Mouse (Mus musculus) myocyte (in vitro differentiated cells): ENCODE measurements around the gene Stard13. TPM values are rescaled to one million over a fixed set of nuclear protein-coding genes. Genes with fewer than 3 reads are reported as not detected.

Experiments used
- H3K27me3 ChIP-seq: one replicate; pipeline ENCODE4 v1.6.1; 2011; ENCODE audit not compliant: control insufficient read depth, insufficient read depth, insufficient read length
- H3K36me3 ChIP-seq: one replicate; pipeline ENCODE4 v1.6.1; 2011; ENCODE audit not compliant: control insufficient read depth, insufficient read depth
- H3K4me2 ChIP-seq: one replicate; pipeline ENCODE4 v1.6.1; 2011; ENCODE audit warnings: low read depth, control low read depth
- H3K4me3 ChIP-seq: one replicate; pipeline ENCODE4 v1.5.1; 2011; ENCODE audit warnings: mild to moderate bottlenecking, control low read depth, moderate library complexity
- H3K79me2 ChIP-seq: one replicate; pipeline ENCODE4 v1.6.1; 2011; ENCODE audit not compliant: control insufficient read depth, insufficient read depth
- H3ac ChIP-seq: one replicate; pipeline ENCODE4 v1.6.1; 2011; ENCODE audit not compliant: control insufficient read depth, insufficient read length
- CEBPB ChIP-seq: IDR thresholded peaks from 2 replicates; pipeline ENCODE4 v1.6.1; 2011; ENCODE audit warnings: mild to moderate bottlenecking, moderate library complexity; ENCODE audit not compliant: poor library complexity, insufficient read depth, severe bottlenecking
- E2F4 ChIP-seq: IDR thresholded peaks from one replicate; pipeline ENCODE4 v1.6.1; 2011; ENCODE audit warnings: mild to moderate bottlenecking, control low read depth, moderate library complexity; ENCODE audit not compliant: insufficient read depth
- MAX ChIP-seq: IDR thresholded peaks from one replicate; pipeline ENCODE4 v1.6.1; 2011; ENCODE audit warnings: low read depth, mild to moderate bottlenecking, control low read depth
- MYOD1 ChIP-seq, 3 experiments: IDR thresholded peaks; one replicate each; pipeline ENCODE4 v1.6.1; 2011; ENCODE audit warnings: control low read depth in 2 of 3, low read depth in 2 of 3, mild to moderate bottlenecking in 2 of 3, moderate library complexity in 1 of 3; ENCODE audit not compliant: insufficient read length in 2 of 3, control insufficient read depth in 1 of 3
- MYOG ChIP-seq, 3 experiments: IDR thresholded peaks; one replicate each; pipeline ENCODE4 v1.6.1; 2011; ENCODE audit warnings: control low read depth in 2 of 3, low read depth in 2 of 3, mild to moderate bottlenecking in 2 of 3; ENCODE audit not compliant: insufficient read length in 2 of 3, control insufficient read depth in 1 of 3, insufficient read depth in 1 of 3
- POLR2A ChIP-seq: IDR thresholded peaks from one replicate; pipeline ENCODE4 v1.6.1; 2011; ENCODE audit warnings: low read depth, mild to moderate bottlenecking, control low read depth, moderate library complexity; ENCODE audit not compliant: insufficient read length
- POLR2AphosphoS2 ChIP-seq: IDR thresholded peaks from one replicate; pipeline ENCODE4 v1.6.1; 2011; ENCODE audit warnings: low read depth, control low read depth; ENCODE audit not compliant: insufficient read length
- REST ChIP-seq: IDR thresholded peaks from one replicate; pipeline ENCODE4 v1.6.1; 2011; ENCODE audit warnings: mild to moderate bottlenecking, control low read depth, moderate library complexity; ENCODE audit not compliant: insufficient read depth, insufficient read length
- SRF ChIP-seq: IDR thresholded peaks from one replicate; pipeline ENCODE4 v1.6.1; 2011; ENCODE audit warnings: low read depth; ENCODE audit not compliant: control insufficient read depth, insufficient read length
- TCF12 ChIP-seq: IDR thresholded peaks from one replicate; pipeline ENCODE4 v1.6.1; 2011; ENCODE audit warnings: mild to moderate bottlenecking, control low read depth; ENCODE audit not compliant: poor library complexity, insufficient read depth, severe bottlenecking
- TCF3 ChIP-seq: IDR thresholded peaks from one replicate; pipeline ENCODE4 v1.6.1; 2011; ENCODE audit warnings: low read depth, control low read depth; ENCODE audit not compliant: insufficient read length
- USF1 ChIP-seq: IDR thresholded peaks from one replicate; pipeline ENCODE4 v1.6.1; 2011; ENCODE audit warnings: low read depth, mild to moderate bottlenecking, control low read depth, moderate library complexity
- polyA plus RNA-seq: library from polyadenylated mRNA; unstranded; fragments of >200 nt; fragmentation: generic; extraction: Trizol; gene quantifications from one replicate; pipeline ENCODE4 v1.2.1, GENCODE M21; 2012; ENCODE audit warnings: missing spikeins

Stard13 gene
- polyA plus RNA-seq, 1 experiment = 15.2 TPM

GRCm38 (mm10) chr5:151054100-151054742, 179.4 kb downstream of the Stard13 start:
- H3K79me2 ChIP-seq = no peaks in the 10 kb centered on the region
- TF ChIP-seq POLR2AphosphoS2 (no peak), E2F4 (no peak), TCF3 (no peak), MAX (no peak)
- peaks cover 74% of the 10 kb centered on the region for H3K36me3 ChIP-seq
- H3K4me2 ChIP-seq = no peak overlapping the region
- no peaks in the 10 kb centered on the region for H3K27me3 ChIP-seq
- no peak overlapping the region for H3K4me3 ChIP-seq
- H3ac ChIP-seq = no peak overlapping the region

GRCm38 (mm10) chr5:151053190-151053589, 180.4 kb downstream of the Stard13 start:
- Histone ChIP-seq H3K4me3 (no peak overlapping the region), H3K79me2 (no peaks in the 10 kb centered on the region), H3K27me3 (no peaks in the 10 kb centered on the region), H3K4me2 (no peak overlapping the region), H3ac (no peak overlapping the region), H3K36me3 (peaks cover 75% of the 10 kb centered on the region)
- TF ChIP-seq MYOD1 (IDR thresholded peaks at IDR 0.05; ENCODE audit: control insufficient read depth in 1 of 3, insufficient read length in 2 of 3, low read depth in 2 of 3) (no peak), TCF12 (no peak), USF1 (no peak), SRF (no peak), MAX (no peak), TCF3 (no peak)

GRCm38 (mm10) chr5:151052331-151052730, 181.3 kb downstream of the Stard13 start:
- no peak overlapping the region for H3K4me2 ChIP-seq
- H3K27me3 ChIP-seq = no peaks in the 10 kb centered on the region
- H3K4me3 ChIP-seq = no peak overlapping the region

GRCm38 (mm10) chr5:151047488-151047887, 186.1 kb downstream of the Stard13 start:
- H3K4me3 ChIP-seq = no peak overlapping the region
- H3K27me3 ChIP-seq = no peaks in the 10 kb centered on the region
- TF ChIP-seq TCF3 = no peak
- no peaks in the 10 kb centered on the region for H3K79me2 ChIP-seq
- H3K36me3 ChIP-seq = peaks cover 79% of the 10 kb centered on the region
- H3K4me2 ChIP-seq = no peak overlapping the region
- no peak overlapping the region for H3ac ChIP-seq

More at GRCm38 (mm10) chr5:151052331-151052730, 181.3 kb downstream of the Stard13 start:
- no peak for TF ChIP-seq TCF12
- no peak for TF ChIP-seq SRF
- TF ChIP-seq MYOG (IDR thresholded peaks at IDR 0.05; ENCODE audit: control insufficient read depth in 1 of 3, insufficient read depth in 1 of 3, insufficient read length in 2 of 3, low read depth in 2 of 3) = no peak
- TF ChIP-seq CEBPB = no peak
- no peak for TF ChIP-seq E2F4
- no peak for TF ChIP-seq POLR2AphosphoS2
- no peak for TF ChIP-seq TCF3
- no peak for TF ChIP-seq MAX
- TF ChIP-seq MYOD1 (IDR thresholded peaks at IDR 0.05; ENCODE audit: control insufficient read depth in 1 of 3, insufficient read length in 2 of 3, low read depth in 2 of 3) = no peak
- no peak for TF ChIP-seq REST
- TF ChIP-seq POLR2A = no peak
- TF ChIP-seq USF1 = no peak
- peaks cover 75% of the 10 kb centered on the region for H3K36me3 ChIP-seq
- no peak overlapping the region for H3ac ChIP-seq
- no peaks in the 10 kb centered on the region for H3K79me2 ChIP-seq

- TF ChIP-seq POLR2A = no peak
- no peak for TF ChIP-seq MYOD1 (IDR thresholded peaks at IDR 0.05; ENCODE audit: control insufficient read depth in 1 of 3, insufficient read length in 2 of 3, low read depth in 2 of 3)
- no peak for TF ChIP-seq USF1
- TF ChIP-seq TCF12 = no peak
- TF ChIP-seq POLR2AphosphoS2 = no peak
- TF ChIP-seq CEBPB = no peak
- no peak for TF ChIP-seq REST
- no peak for TF ChIP-seq MYOG (IDR thresholded peaks at IDR 0.05; ENCODE audit: control insufficient read depth in 1 of 3, insufficient read depth in 1 of 3, insufficient read length in 2 of 3, low read depth in 2 of 3)
- no peak for TF ChIP-seq TCF3
- no peak for TF ChIP-seq E2F4
- no peak for TF ChIP-seq MAX
- no peak for TF ChIP-seq SRF
- H3K27me3 ChIP-seq = no peaks in the 10 kb centered on the region
- no peak overlapping the region for H3ac ChIP-seq
- no peak overlapping the region for H3K4me3 ChIP-seq
- H3K79me2 ChIP-seq = no peaks in the 10 kb centered on the region
- H3K36me3 ChIP-seq = peaks cover 79% of the 10 kb centered on the region
- no peak overlapping the region for H3K4me2 ChIP-seq
These were observed 186.7 kb downstream of the Stard13 start for GRCm38 (mm10) chr5:151046917-151047316.
